Mouse (Mus musculus) heart, adult 2 months (tissue): ENCODE measurements at regions not wholly inside any gene's neighbourhood (a gene's known extent, or its start where the extent isn't known, plus 50 kb on each side); places are given as distances from the start of the nearest gene placed in this dataset.

Experiments
- CTCF ChIP-seq: fragments of 200-600 bp; IDR thresholded peaks from 2 replicates; pipeline ENCODE4 v1.8.1; 2022; ENCODE audit warnings: antibody characterized with exemption, mild to moderate bottlenecking, moderate library complexity
- EP300 ChIP-seq: fragments of 200-500 bp; IDR thresholded peaks from 2 replicates; pipeline ENCODE4 v1.6.1; 2011; ENCODE audit warnings: low read depth, low read length, control low read depth; ENCODE audit not compliant: insufficient read depth
- POLR2A ChIP-seq: fragments of 200-500 bp; IDR thresholded peaks from 2 replicates; pipeline ENCODE4 v1.6.1; 2011; ENCODE audit warnings: mild to moderate bottlenecking, low read depth, low read length, control low read depth; ENCODE audit not compliant: insufficient read depth

DNA sequence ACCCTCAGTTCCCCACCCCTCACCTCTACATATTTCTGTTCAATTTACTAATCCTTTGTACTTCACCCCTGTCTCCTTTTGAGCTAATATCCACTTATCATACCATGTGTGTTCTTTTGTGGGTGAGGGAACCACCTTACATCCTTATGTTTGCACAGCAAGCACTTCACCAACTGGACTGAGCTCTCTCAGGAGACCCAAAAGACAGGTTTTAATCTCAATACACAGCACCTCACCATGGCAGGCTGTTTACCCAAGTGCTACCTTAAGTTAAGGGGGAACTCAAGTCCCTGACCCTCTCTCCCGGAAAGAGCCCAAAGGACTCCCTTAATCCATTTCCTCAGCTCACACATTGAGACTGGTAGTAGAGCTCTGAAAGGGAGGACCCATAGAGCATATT, 62.3 kb upstream of the Agr3 start:
- TF ChIP-seq EP300: no peak
- no peak for TF ChIP-seq POLR2A
- TF ChIP-seq CTCF: no peak
